Mouse (Mus musculus) left cerebral cortex, postnatal 10 days (tissue): ENCODE results near the gene Map4. TPM values are rescaled to one million over a fixed set of nuclear protein-coding genes. Genes with fewer than 3 reads are reported as not detected.
"Not testable (repeated sequence)": the region's sequence is repeated elsewhere in the genome, so short reads cannot be mapped to it uniquely, and the experiment has no call there.

Experiments used
- DNase-seq, 2 experiments: peaks; one replicate each; pipeline ENCODE4 v3.0.0; 2021 to 2022; ENCODE audit warnings: low spot score in 2 of 2, mixed read lengths in 1 of 2; ENCODE audit errors: extremely low spot score in 1 of 2
- intact Hi-C: fragments of 180-260 bp; cut with DNase I; formaldehyde crosslinking; loops from one replicate; pipeline ENCODE4 v1.15.1; 2025
- total RNA-seq, 2 experiments: library from RNA; stranded (reverse); gene quantifications; 2 replicates each; pipeline ENCODE4 v1.2.3; 2021

Gene Map4
- total RNA-seq, 2 experiments from 2014 or later = 453 to 481 TPM

- intact Hi-C loops = no loop called here
- DNase-seq = no peak
These were observed 37.9 kb downstream of the Map4 start for GRCm38 (mm10) chr9:109969181-109969580.

DNA sequence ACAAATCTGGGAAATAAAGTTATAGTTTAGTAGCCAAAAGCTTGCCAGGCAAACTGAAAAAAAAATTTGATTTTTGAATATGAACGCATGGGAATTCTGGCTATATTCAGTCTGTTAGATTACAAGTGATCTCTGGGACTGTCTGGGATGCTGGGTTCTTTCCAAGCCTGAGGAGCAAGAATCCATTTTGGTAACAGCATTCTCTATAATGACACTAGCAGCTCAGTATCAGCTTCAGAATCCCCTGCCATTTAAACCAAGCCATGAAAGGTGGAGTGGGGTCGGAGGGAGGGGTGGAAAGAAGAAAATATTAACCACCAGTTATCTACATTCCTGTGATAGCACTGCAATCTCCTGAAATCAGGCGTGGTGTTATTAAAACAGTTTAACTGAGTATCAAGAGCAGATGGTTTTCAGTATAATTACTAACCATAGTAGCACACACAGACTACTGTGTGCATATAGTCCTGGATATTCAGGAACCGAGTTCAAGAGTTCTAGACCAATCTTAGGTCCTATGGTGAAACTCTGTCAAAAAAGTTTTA is 38.6 kb downstream of the Map4 start:
- no peak for DNase-seq
- intact Hi-C loops = no loop called here

DNA sequence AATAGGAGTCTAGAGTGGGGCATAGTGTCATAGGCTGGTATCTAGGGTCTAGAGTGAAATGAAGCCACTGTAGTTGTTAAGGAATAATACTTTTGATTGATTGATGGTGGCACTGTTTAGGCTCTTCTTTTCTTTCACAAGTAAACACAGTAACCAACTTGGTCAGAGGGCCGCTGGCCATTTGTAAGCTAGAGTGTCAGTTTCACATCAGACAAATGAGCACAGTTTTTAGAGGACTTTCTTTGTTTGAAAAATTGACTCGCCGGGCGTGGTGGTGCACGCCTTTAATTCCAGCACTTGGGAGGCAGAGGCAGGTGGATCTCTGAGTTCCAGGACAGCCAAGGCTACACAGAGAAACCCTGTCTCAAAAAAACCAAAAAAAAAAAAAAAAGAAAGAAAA is 40.5 kb downstream of the Map4 start:
- DNase-seq, intact Hi-C loops: not testable (repeated sequence)

- intact Hi-C loops = not testable (repeated sequence)
These were observed 49.0 kb downstream of the Map4 start for GRCm38 (mm10) chr9:109980223-109980622.

DNA sequence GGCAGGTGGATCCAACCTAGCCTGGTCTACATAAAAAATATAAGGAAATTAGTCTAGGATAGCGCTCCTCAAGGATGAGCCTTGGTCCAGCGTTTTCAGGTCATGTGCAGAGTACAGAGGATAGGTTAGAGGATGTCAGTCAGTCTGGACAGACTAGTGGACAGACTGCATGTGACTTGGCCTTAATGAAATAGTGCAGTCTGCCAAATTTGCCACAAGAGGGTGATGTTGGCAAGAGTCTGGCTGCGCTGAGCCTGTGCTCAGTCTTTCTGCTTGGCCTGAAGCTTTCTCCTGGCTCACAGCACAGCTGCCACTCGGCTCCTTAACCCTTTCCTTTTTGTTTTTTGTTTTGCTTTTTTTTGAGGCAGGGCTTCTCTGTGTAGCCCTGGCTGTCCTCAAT is 54.2 kb downstream of the Map4 start:
- intact Hi-C loops = loop anchor here (5.0 kb wide), 2 partner anchors 87 to 93 kb away; no protein-coding TSS in a partner anchor

More at GRCm38 (mm10) chr9:109980223-109980622, 49.0 kb downstream of the Map4 start:
- DNase-seq = not testable (repeated sequence)

GRCm38 (mm10) chr9:109989084-109989483 is 57.8 kb downstream of the Map4 start:
- peak; percentile 27 to 34 for DNase-seq
- intact Hi-C loops = loop anchor here (5.0 kb wide), 2 partner anchors 83 to 97 kb away; no protein-coding TSS in a partner anchor

More for the DNA sequence above, 54.2 kb downstream of the Map4 start:
- DNase-seq = peak; percentile 70 to 72

GRCm38 (mm10) chr9:109997441-109997840 is 66.2 kb downstream of the Map4 start:
- peak; percentile 20 to 33 for DNase-seq
- intact Hi-C loops = no loop called here

DNA sequence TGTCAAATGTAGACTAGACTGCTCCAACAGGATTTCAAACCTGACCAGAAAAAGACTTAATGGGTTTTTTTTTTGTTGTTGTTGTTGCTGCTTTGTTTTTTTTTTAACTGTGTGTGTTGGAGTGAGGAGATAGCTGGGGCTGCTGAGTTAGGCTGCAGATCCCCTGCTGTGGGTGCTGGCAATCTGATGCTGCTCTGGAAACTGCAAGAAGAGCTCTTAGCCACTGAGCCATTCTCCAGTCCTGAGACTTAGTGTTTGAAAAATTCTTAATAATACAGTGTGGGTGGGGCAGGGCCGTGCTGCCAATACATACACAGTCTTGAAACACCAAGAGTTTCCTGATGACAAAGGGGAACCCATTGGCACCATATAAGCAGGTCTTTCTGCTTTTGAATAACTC is 70.7 kb downstream of the Map4 start:
- no peak for DNase-seq
- intact Hi-C loops = no loop called here

- DNase-seq = no peak
- intact Hi-C loops = no loop called here
These were observed 71.2 kb downstream of the Map4 start for GRCm38 (mm10) chr9:110002413-110002812.

- intact Hi-C loops = no loop called here
- DNase-seq = no peak
These were observed 88.0 kb downstream of the Map4 start for GRCm38 (mm10) chr9:110019224-110019623.

DNA sequence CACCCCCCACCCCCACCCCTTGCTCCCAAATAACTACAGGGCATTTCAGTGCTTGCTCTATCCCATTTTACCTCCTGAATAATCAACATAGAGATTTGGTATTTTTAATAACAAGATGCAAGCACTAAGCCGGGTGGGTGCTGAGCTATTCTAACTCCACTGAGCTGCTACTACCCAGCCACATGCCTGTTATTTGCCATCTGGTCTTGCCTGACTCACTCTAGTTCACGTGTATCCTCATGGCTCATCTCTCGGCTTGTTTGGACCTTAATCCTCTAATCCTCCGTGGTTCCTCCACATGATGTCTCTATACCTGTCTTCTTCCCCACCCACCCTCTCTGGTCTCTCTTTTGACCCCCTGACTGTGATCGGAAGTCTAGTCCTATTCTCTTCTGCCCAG is 89.1 kb downstream of the Map4 start:
- intact Hi-C loops = no loop called here
- DNase-seq = no peak

GRCm38 (mm10) chr9:110021463-110021862 is 90.2 kb downstream of the Map4 start:
- intact Hi-C loops = no loop called here

GRCm38 (mm10) chr9:110022151-110022550 is 90.9 kb downstream of the Map4 start:
- no peak for DNase-seq
- intact Hi-C loops = no loop called here

More at GRCm38 (mm10) chr9:110021463-110021862, 90.2 kb downstream of the Map4 start:
- no peak for DNase-seq

DNA sequence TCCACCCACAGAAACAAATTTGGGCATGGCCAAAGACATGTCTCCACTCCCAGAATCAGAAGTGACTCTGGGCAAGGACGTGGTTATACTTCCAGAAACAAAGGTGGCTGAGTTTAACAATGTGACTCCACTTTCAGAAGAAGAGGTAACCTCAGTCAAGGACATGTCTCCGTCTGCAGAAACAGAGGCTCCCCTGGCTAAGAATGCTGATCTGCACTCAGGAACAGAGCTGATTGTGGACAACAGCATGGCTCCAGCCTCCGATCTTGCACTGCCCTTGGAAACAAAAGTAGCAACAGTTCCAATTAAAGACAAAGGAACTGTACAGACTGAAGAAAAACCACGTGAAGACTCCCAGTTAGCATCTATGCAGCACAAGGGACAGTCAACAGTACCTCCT is 103.8 kb downstream of the Map4 start:
- no peak for DNase-seq
- intact Hi-C loops = no loop called here

DNA sequence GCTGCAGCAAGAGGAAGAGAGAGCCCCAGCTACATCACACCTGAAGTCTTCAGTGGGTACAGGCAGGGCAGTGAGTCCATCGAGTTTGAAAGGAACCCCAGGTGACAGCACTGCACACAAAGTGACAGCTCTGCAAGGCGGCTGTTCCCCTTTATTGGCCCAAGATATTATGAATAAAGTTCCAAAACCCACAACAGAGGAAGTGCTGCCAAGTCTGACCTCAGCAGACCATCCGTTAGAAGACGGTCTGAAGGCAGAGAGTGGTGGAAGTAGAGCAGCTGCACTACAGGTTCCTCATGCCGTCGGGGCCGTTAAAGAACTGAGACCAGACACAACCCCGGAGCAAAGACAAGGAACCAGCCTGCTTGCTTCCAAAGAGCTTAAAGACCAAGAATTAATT is 106.6 kb downstream of the Map4 start:
- intact Hi-C loops = no loop called here
- DNase-seq = no peak

DNA sequence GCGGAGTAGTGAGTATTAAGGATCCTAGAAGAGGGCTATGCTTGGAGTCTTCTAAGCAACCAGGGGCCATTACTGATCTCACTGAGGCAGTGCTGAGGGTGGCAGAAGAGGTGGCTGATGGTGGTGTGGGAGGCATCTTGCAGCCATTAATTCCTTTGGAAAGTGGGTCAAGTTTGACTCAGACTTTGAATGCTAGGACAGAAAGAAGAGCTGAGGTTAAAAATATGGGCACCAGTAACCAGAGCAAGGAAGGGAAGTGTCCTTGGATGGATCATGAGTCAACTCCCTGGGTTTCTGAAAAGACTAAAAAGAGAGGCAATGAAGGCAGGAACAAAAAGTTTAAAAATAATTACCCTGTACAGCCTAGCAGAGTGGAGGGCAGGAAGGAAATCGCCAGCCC is 107.2 kb downstream of the Map4 start:
- no peak for DNase-seq
- intact Hi-C loops = no loop called here

DNA sequence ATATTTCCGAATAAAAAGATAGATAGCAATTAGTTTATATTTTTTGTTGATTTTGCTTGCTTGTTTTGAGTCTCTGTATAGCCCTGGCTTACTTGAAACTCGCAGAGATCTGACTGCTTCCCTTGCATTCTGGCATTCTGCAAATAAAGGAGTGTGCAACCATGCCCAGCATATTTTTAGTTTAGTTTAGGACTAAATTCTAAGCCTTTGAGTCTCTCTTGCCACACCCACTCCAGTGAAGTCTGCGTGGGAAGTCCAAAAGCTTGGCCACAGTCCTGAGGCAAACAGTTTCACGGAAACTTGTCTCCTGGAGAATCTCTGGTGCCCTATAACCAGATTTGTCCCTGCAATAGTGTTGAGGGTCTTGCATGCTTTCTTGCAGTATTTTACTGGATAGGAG is 113.1 kb downstream of the Map4 start:
- intact Hi-C loops = no loop called here

GRCm38 (mm10) chr9:110045763-110046377 is 114.6 kb downstream of the Map4 start:
- no peak for DNase-seq

More for the DNA sequence above, 113.1 kb downstream of the Map4 start:
- DNase-seq = no peak

GRCm38 (mm10) chr9:110047260-110047659 is 116.0 kb downstream of the Map4 start:
- DNase-seq = no peak
- intact Hi-C loops = no loop called here

More at GRCm38 (mm10) chr9:110045763-110046377, 114.6 kb downstream of the Map4 start:
- intact Hi-C loops = no loop called here

GRCm38 (mm10) chr9:110047857-110048256 is 116.6 kb downstream of the Map4 start:
- DNase-seq = no peak
- intact Hi-C loops = no loop called here
